ENCODE assay signal across 9 mouse cellular contexts in genomic region chr5:149523856-149524241, GRCm38 (mm10). TPM values are rescaled to one million over a fixed set of nuclear protein-coding genes. Genes with fewer than 3 reads are reported as not detected.
DNase-seq lines count a peak whose midpoint lies in the region; ATAC-seq and TF ChIP-seq lines count a peak whose summit lies in the region.
"Had no signal": no experiment of that assay in that cellular context is flagged by ENCODE, and none has a peak within 500 bp of the region (broad histone marks: within the 10 kb centered on the region; RNA-seq: fewer than 3 reads in every experiment).

No protein-coding gene starts in this region.

- peak overlapping the region; percentile 64 for H3K27ac ChIP-seq in lung, embryonic 14.5 days (ENCODE audit: low read depth)
- peak overlapping the region; percentile 83 for H3K27ac ChIP-seq in forebrain, embryonic 12.5 days
- peak overlapping the region; percentile 71 for H3K27ac ChIP-seq in limb, embryonic 14.5 days (replicated peaks; ENCODE audit: low read depth, low read length)
- peak overlapping the region; percentile 67 for H3K27ac ChIP-seq in stomach, embryonic 16.5 days (ENCODE audit: low read length)
- H3K27ac ChIP-seq: macrophage had no signal

- H3K4me3 ChIP-seq in lung, embryonic 14.5 days (ENCODE audit: low read depth, low read length): no peak overlapping the region
- H3K4me3 ChIP-seq in forebrain, embryonic 12.5 days (replicated peaks): no peak overlapping the region
- H3K4me3 ChIP-seq in limb, embryonic 14.5 days (replicated peaks; ENCODE audit: low read length): no peak overlapping the region
- no peak overlapping the region for H3K4me3 ChIP-seq in stomach, embryonic 16.5 days (replicated peaks; ENCODE audit: low read length)
- H3K4me3 ChIP-seq: erythroblast, embryonic 14.5 days had no signal

- peak overlapping the region; percentile 49 for H3K4me2 ChIP-seq in lung, embryonic 14.5 days
- H3K4me2 ChIP-seq in forebrain, embryonic 12.5 days: peak overlapping the region; percentile 4; the same call in 1 of the 2 replicates
- H3K4me2 ChIP-seq in limb, embryonic 14.5 days (replicated peaks; ENCODE audit: low read depth, low read length, severe bottlenecking): peak overlapping the region; percentile 25; the same call in 1 of the 2 replicates
- H3K4me2 ChIP-seq in stomach, embryonic 16.5 days (ENCODE audit: low read depth, low read length): peak overlapping the region; percentile 46; the same call in 1 of the 2 replicates

- H3K36me3 ChIP-seq in lung, embryonic 14.5 days (ENCODE audit: insufficient read depth): no peaks in the 10 kb centered on the region
- H3K36me3 ChIP-seq in forebrain, embryonic 12.5 days (replicated peaks): no peaks in the 10 kb centered on the region
- H3K36me3 ChIP-seq in limb, embryonic 14.5 days (ENCODE audit: control insufficient read depth, insufficient read depth, low read length): no peaks in the 10 kb centered on the region
- no peaks in the 10 kb centered on the region for H3K36me3 ChIP-seq in stomach, embryonic 16.5 days (ENCODE audit: control insufficient read depth, insufficient read depth, low read length)

- no peak for DNase-seq in lung, embryonic 14.5 days
- no peak for DNase-seq in lung, adult 18-20 months
- no peak for DNase-seq in limb, embryonic 14.5 days (ENCODE audit: low spot score)
- DNase-seq in left cerebral cortex, postnatal 10 days (ENCODE audit: extremely low spot score in 1 of 2, low spot score in 2 of 2): no peak
- DNase-seq in layer of hippocampus, postnatal 10 days (ENCODE audit: low spot score in 2 of 2): no peak

- TF ChIP-seq POLR2A in limb, embryonic 14.5 days (IDR thresholded peaks at IDR 0.05; ENCODE audit: borderline replicate concordance, extremely low read depth, insufficient read depth, insufficient read length): no peak

- H3K4me1 ChIP-seq in lung, embryonic 14.5 days (ENCODE audit: insufficient read depth): peaks cover 10% of the 10 kb centered on the region
- H3K4me1 ChIP-seq in forebrain, embryonic 12.5 days: peaks cover 61% of the 10 kb centered on the region
- peaks cover 21% of the 10 kb centered on the region for H3K4me1 ChIP-seq in limb, embryonic 14.5 days (ENCODE audit: control insufficient read depth, insufficient read depth, low read length)
- peaks cover 31% of the 10 kb centered on the region for H3K4me1 ChIP-seq in stomach, embryonic 16.5 days (ENCODE audit: control insufficient read depth, insufficient read depth, low read length)

- H3K9ac ChIP-seq in lung, embryonic 14.5 days: no peak overlapping the region
- peak overlapping the region; percentile 3; the same call in 1 of the 2 replicates for H3K9ac ChIP-seq in forebrain, embryonic 12.5 days
- no peak overlapping the region for H3K9ac ChIP-seq in limb, embryonic 14.5 days (ENCODE audit: low read depth, low read length, severe bottlenecking)
- H3K9ac ChIP-seq in stomach, embryonic 16.5 days (ENCODE audit: low read length): peak overlapping the region; percentile 43; the same call in 1 of the 2 replicates

- H3K27me3 ChIP-seq in lung, embryonic 14.5 days (ENCODE audit: insufficient read depth, low read length): no peaks in the 10 kb centered on the region
- peaks cover 32% of the 10 kb centered on the region for H3K27me3 ChIP-seq in forebrain, embryonic 12.5 days
- H3K27me3 ChIP-seq in limb, embryonic 14.5 days (ENCODE audit: control insufficient read depth, insufficient read depth, low read length): no peaks in the 10 kb centered on the region
- H3K27me3 ChIP-seq in stomach, embryonic 16.5 days (ENCODE audit: control insufficient read depth, insufficient read depth, low read length): no peaks in the 10 kb centered on the region

- ATAC-seq in lung, embryonic 14.5 days (ENCODE audit: insufficient read depth): no peak
- ATAC-seq in forebrain, embryonic 12.5 days (ENCODE audit: low FRiP score): no peak
- no peak for ATAC-seq in limb, embryonic 14.5 days (ENCODE audit: low FRiP score, low read depth)
- ATAC-seq in stomach, embryonic 16.5 days (ENCODE audit: insufficient read depth, low FRiP score): no peak

- H3K9me3 ChIP-seq in lung, embryonic 14.5 days (ENCODE audit: low read depth, low read length): no peaks in the 10 kb centered on the region
- no peaks in the 10 kb centered on the region for H3K9me3 ChIP-seq in forebrain, embryonic 12.5 days
- no peaks in the 10 kb centered on the region for H3K9me3 ChIP-seq in limb, embryonic 14.5 days (ENCODE audit: control insufficient read depth, low read length)
- H3K9me3 ChIP-seq in stomach, embryonic 16.5 days (replicated peaks; ENCODE audit: control insufficient read depth, low read length): no peaks in the 10 kb centered on the region

- TF ChIP-seq CTCF in lung, embryonic 14.5 days (IDR thresholded peaks at IDR 0.05; ENCODE audit: low read depth): no peak

- intact Hi-C loops in left cerebral cortex, postnatal 10 days (cut with DNase I): loop anchor here (5.0 to 10.0 kb wide), 2 partner anchors 472 to 719 kb away; no protein-coding TSS in a partner anchor

- 36% methylated on average over 6 of the region's 6 CpGs for WGBS in lung, embryonic 14.5 days
- WGBS in forebrain, embryonic 12.5 days: 47% methylated on average over 6 of the region's 6 CpGs
- WGBS in limb, embryonic 14.5 days: 65% methylated on average over 6 of the region's 6 CpGs
- WGBS in stomach, embryonic 16.5 days: 55% methylated on average over 6 of the region's 6 CpGs

RNA-seq across cellular contexts. Expression of gene Wdr95, which starts 4.6 kb away (rescaled TPM):
- polyA plus RNA-seq in lung, embryonic 14.5 days (2014; fragmentation: Nextera tagmentation; extraction: Ambion mirVana): not detected in 2 replicates
- polyA plus RNA-seq in forebrain, embryonic 12.5 days (2016; fragmentation: Nextera tagmentation; extraction: Ambion mirVana): 0.17 and 0.68 TPM in 2 replicates
- 0.18 and 0.41 TPM in 2 replicates for polyA plus RNA-seq in limb, embryonic 14.5 days (2012; rRNA removed)
- 0.07 and 0.15 TPM in 2 replicates for polyA plus RNA-seq in limb, embryonic 14.5 days (2014; fragmentation: Nextera tagmentation; extraction: Ambion mirVana)
- 0.15 and 0.18 TPM in 2 replicates for polyA plus RNA-seq in stomach, embryonic 16.5 days (2015; fragmentation: Nextera tagmentation; extraction: Ambion mirVana)
- 1 to 10 TPM; 1.1 to 1.4 TPM for total RNA-seq in left cerebral cortex, postnatal 10 days (2021)
- 1 to 10 TPM in 1 of 2 experiments, under 1 TPM in 1; 0.91 to 2.1 TPM for total RNA-seq in layer of hippocampus, postnatal 10 days (2021)
- polyA plus RNA-seq: erythroblast, embryonic 14.5 days; macrophage had no signal

Comparison
In these comparisons a context has a peak if more than half of its experiments do, and no peak if none do; other contexts are left out.
1. H3K9ac ChIP-seq: peak in forebrain, embryonic 12.5 days (single experiment) and stomach, embryonic 16.5 days (single experiment); none in lung, embryonic 14.5 days (single experiment) and limb, embryonic 14.5 days (single experiment).
2. Peak in every context shown above with its lines, with median percentiles within 50 percentile points of each other: H3K27ac ChIP-seq and H3K4me2 ChIP-seq.